Mouse (Mus musculus) liver, adult 2 months (tissue): ENCODE measurements around the gene Atxn1.

Experiments
- CTCF ChIP-seq: fragments of 200-500 bp; IDR thresholded peaks from 2 replicates; pipeline ENCODE4 v1.5.1; 2011; ENCODE audit warnings: low read depth, low read length, control low read depth
- POLR2A ChIP-seq: fragments of 200-500 bp; IDR thresholded peaks from 2 replicates; pipeline ENCODE4 v1.6.1; 2011; ENCODE audit warnings: low read length, control low read depth; ENCODE audit not compliant: insufficient read depth; ENCODE audit errors: extremely low read depth

- no peak for TF ChIP-seq CTCF
- TF ChIP-seq POLR2A, result no peak
Measured at GRCm38 (mm10) chr13:45537110-45537509, 427.7 kb downstream of the Atxn1 start.
